Mouse (Mus musculus) midbrain, embryonic 13.5 days (tissue): ENCODE data around the gene Mia3. TPM values are rescaled to one million over a fixed set of nuclear protein-coding genes. Genes with fewer than 3 reads are reported as not detected.

Experiments
- ATAC-seq: fragments of 200-750 bp; cut with Nextera tagmentation; 2 replicates; pipeline ENCODE4 v1.8.0; 2017; ENCODE audit warnings: mild to moderate bottlenecking, moderate TSS enrichment, moderate library complexity
- H3K27ac ChIP-seq: fragments of 300-500 bp; sonication (generic); 2 replicates; pipeline ENCODE4 v1.5.1; 2015; ENCODE audit warnings: inconsistent platforms, mild to moderate bottlenecking, moderate library complexity
- H3K27me3 ChIP-seq: fragments of 300-500 bp; sonication (generic); 2 replicates; pipeline ENCODE4 v1.6.1; 2015; ENCODE audit warnings: mild to moderate bottlenecking, inconsistent platforms
- H3K36me3 ChIP-seq: fragments of 300-500 bp; sonication (generic); 2 replicates; pipeline ENCODE4 v1.6.1; 2015; ENCODE audit warnings: mild to moderate bottlenecking, inconsistent platforms
- H3K4me1 ChIP-seq: fragments of 300-500 bp; sonication (generic); replicated peaks from 2 replicates; pipeline ENCODE4 v1.6.1; 2015; ENCODE audit warnings: inconsistent platforms
- H3K4me2 ChIP-seq: fragments of 300-500 bp; sonication (generic); replicated peaks from 2 replicates; pipeline ENCODE4 v1.6.1; 2015; ENCODE audit warnings: moderate library complexity, mild to moderate bottlenecking, inconsistent platforms
- H3K4me3 ChIP-seq: fragments of 300-500 bp; sonication (generic); replicated peaks from 2 replicates; pipeline ENCODE4 v1.5.1; 2015; ENCODE audit warnings: mild to moderate bottlenecking, inconsistent platforms
- H3K9ac ChIP-seq: fragments of 300-500 bp; sonication (generic); replicated peaks from 2 replicates; pipeline ENCODE4 v1.6.1; 2015; ENCODE audit warnings: mild to moderate bottlenecking, inconsistent platforms
- H3K9me3 ChIP-seq: fragments of 300-500 bp; sonication (generic); 2 replicates; pipeline ENCODE4 v1.6.1; 2016; ENCODE audit warnings: mild to moderate bottlenecking, inconsistent platforms
- WGBS: fragments of 180-500 bp; shearing (Covaris S2); methylation state at CpG from one replicate; pipeline ENCODE4 v1.1.7; 2015; 5-methylcytosine and 5-hydroxymethylcytosine counted together
- polyA plus RNA-seq: library from polyadenylated mRNA; unstranded; fragments of >200 nt; fragmentation: Nextera tagmentation; extraction: Ambion mirVana; gene quantifications from 2 replicates; pipeline ENCODE4 v1.2.1, GENCODE M21; 2015

Mia3 gene
- polyA plus RNA-seq, 1 experiment from 2014 or later, result 102 TPM

- WGBS, result 0% methylated on average over 39 of the region's 39 CpGs
Measured at GRCm38 (mm10) chr1:183296877-183297383, 72.4 kb downstream of the Mia3 start, which contains the start of gene Brox. Brox (minus strand) TSS chr1:183297269.

GRCm38 (mm10) chr1:183296465-183296864 is 72.9 kb downstream of the Mia3 start, which contains the start of gene Aida:
Aida (plus strand) TSS chr1:183296590.
- Histone ChIP-seq H3K4me3 (peak within 1 kb of the TSS; percentile 51), H3K36me3 (peaks cover 22% of the 10 kb centered on the region), H3K4me2 (peak within 1 kb of the TSS; percentile 61), H3K4me1 (peaks cover 8% of the 10 kb centered on the region), H3K9ac (peak within 1 kb of the TSS; percentile 68), H3K9me3 (no peaks in the 10 kb centered on the region), H3K27me3 (no peaks in the 10 kb centered on the region), H3K27ac (peak within 1 kb of the TSS; percentile 68)
- peak; percentile 44 for ATAC-seq
- under 1% methylated on average over 26 of the region's 26 CpGs for WGBS

More at GRCm38 (mm10) chr1:183296877-183297383, 72.4 kb downstream of the Mia3 start, which contains the start of gene Brox:
- Histone ChIP-seq H3K9me3 (no peaks in the 10 kb centered on the region), H3K36me3 (peaks cover 19% of the 10 kb centered on the region), H3K4me1 (peaks cover 8% of the 10 kb centered on the region), H3K4me2 (peak within 1 kb of the TSS; percentile 61), H3K27ac (peak within 1 kb of the TSS; percentile 68), H3K27me3 (no peaks in the 10 kb centered on the region), H3K4me3 (peak within 1 kb of the TSS; percentile 51), H3K9ac (peak within 1 kb of the TSS; percentile 68)
- peak; percentile 91 for ATAC-seq

GRCm38 (mm10) chr1:183289576-183289975 is 79.8 kb downstream of the Mia3 start:
- H3K4me2 ChIP-seq, result no peak overlapping the region
- WGBS, result 99% methylated on average over 4 of the region's 4 CpGs
- peaks cover 82% of the 10 kb centered on the region for H3K36me3 ChIP-seq
- no peak overlapping the region for H3K27ac ChIP-seq
- H3K27me3 ChIP-seq, result no peaks in the 10 kb centered on the region
- no peak overlapping the region for H3K9ac ChIP-seq
- no peaks in the 10 kb centered on the region for H3K4me1 ChIP-seq
- no peak overlapping the region for H3K4me3 ChIP-seq
- ATAC-seq, result no peak
- no peaks in the 10 kb centered on the region for H3K9me3 ChIP-seq

GRCm38 (mm10) chr1:183288351-183288750 is 81.0 kb downstream of the Mia3 start:
- WGBS, result 85% methylated on average over 3 of the region's 3 CpGs
- Histone ChIP-seq H3K4me2 (no peak overlapping the region), H3K9ac (no peak overlapping the region), H3K4me3 (no peak overlapping the region), H3K36me3 (peaks cover 86% of the 10 kb centered on the region), H3K27ac (no peak overlapping the region), H3K4me1 (no peaks in the 10 kb centered on the region), H3K27me3 (no peaks in the 10 kb centered on the region), H3K9me3 (no peaks in the 10 kb centered on the region)
- ATAC-seq, result no peak

Other genes with a start within 250 kb of the Mia3 start
- gene Disp1, start 148.0 kb downstream of the Mia3 start, polyA plus RNA-seq, result 8.0 and 9.2 TPM in 2 replicates
- gene Aida, start 73.0 kb downstream of the Mia3 start, polyA plus RNA-seq, result 45.3 and 53.6 TPM in 2 replicates
- gene Brox, start 72.3 kb downstream of the Mia3 start, polyA plus RNA-seq, result 92.3 and 98.0 TPM in 2 replicates
- gene Taf1a, start 19.4 kb upstream of the Mia3 start, polyA plus RNA-seq, result 16.9 and 18.3 TPM in 2 replicates
- gene Hhipl2, start 48.7 kb upstream of the Mia3 start, polyA plus RNA-seq, result 0.19 and 0.34 TPM in 2 replicates